Mouse (Mus musculus) lung, postnatal 4 days (tissue): ENCODE results near the gene Hey2.

Experiments used
- DNase-seq, 2 experiments: peaks; one replicate each; pipeline ENCODE4 v3.0.0; 2021

Gene Hey2

DNA sequence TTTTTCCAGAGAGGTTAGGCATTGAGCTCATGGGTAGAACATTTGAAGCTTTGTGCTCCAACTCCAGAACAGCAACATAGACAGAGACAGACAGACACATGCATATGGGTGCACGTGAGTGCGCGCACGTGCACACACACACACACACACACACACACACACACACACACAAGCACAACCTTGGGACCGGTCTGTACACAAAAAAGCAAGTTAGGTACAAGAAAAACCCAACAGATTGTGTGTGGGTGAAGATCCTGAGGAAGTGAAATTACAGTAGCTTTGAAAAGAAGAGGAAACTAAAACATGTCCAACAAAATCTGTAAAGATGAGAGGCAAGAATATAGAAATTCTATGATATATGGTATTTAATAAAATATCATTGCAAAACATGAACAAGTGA is 53.1 kb downstream of the Hey2 start:
- DNase-seq = no peak

DNA sequence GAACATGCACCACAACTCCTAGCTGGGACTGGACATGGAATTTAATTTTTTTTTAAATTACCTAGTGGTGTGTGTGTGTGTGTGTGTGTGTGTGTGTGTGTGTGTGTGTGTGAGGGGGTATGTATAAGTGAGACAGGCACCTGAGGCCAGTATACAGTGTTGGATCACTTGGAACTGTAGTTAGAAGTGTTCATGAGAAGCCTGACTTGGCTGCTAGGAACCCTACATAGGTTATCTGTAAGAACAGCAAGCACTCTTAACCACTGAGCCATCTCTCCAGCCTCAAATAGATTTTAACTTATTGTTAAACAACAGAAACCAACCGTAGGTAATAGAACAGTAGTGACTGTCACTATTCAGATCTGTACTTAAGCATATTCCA is 54.3 kb downstream of the Hey2 start:
- no peak for DNase-seq

DNA sequence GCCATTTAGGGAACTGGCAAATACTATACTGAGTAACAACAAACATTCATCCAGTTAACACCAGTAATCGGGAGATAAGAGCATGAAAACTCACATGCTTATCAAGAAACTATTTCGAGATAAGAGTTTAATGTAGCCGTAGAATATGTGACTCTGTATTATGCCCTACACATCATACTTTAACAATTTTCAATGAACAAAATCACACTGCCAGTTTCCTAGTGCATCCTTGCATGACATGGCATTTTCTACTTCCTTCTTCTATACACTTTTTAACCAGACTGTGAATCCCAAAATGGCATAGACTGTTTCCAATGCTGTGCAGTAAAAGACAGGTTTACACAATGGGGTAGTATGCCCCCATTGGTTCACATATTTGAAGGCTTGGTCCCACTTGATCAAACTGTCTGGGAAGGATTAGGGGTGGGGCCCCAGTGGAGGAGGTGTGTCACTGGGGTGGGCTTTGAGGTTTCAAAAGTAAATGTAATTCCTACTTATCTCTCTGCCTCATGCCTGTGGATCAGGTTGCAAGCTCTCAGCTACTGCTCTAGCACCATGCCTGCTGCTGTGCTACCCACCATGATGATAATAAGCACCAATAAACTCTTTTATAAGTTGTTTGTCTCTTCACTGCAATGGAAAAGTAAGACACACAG is 54.8 kb downstream of the Hey2 start:
- DNase-seq = no peak

DNA sequence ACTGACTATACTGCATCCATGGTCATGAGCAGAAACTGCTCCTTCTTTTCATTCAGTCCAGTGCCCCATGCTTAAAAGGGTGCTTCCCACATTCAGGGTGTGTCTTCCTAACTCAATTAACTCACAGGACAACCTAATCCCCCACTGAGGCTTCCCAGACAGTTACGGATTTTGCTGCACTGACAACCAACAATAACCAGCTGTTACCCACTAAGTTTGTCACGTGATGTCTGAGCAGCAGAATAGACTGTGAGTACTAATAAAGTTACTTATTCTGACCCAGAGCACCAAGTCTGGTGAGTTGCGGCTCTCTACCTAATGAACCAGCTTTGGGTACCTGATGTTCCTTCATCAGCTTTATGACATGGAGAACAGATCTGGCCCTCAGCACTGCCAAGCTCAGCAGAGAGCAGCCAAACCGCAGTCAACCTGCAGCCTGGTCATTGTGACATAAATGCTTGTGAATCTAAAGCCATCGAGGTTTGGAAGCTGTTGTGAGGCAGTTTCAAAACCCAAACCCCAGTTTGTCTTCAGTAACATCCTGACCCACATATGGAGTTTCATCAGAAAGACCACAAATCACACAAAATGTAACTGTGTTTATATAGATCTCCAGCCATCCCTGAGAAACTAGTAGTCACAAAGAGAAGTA is 56.4 kb downstream of the Hey2 start:
- DNase-seq = no peak
